Mouse (Mus musculus): ENCODE data around the gene Ammecr1. TPM values are rescaled to one million over a fixed set of nuclear protein-coding genes. Genes with fewer than 3 reads are reported as not detected.

Gene Ammecr1
- 11.8 and 14.2 TPM in 2 replicates for total RNA-seq (2015)
- total RNA-seq (2017), result 7.3 and 7.4 TPM in 2 replicates

GRCm38 (mm10) chrX:142966008-142966966, at the start of gene Ammecr1:
Gene Ammecr1 (minus strand): TSS chrX:142966728.
- ATAC-seq (ENCODE audit: poor library complexity, severe bottlenecking), result peak; percentile 98

- no peak for ATAC-seq (ENCODE audit: poor library complexity, severe bottlenecking)
These were observed 47.6 kb upstream of the Ammecr1 start for GRCm38 (mm10) chrX:143014118-143014517.

- no peak for ATAC-seq (ENCODE audit: poor library complexity, severe bottlenecking)
These were observed 45.8 kb upstream of the Ammecr1 start for GRCm38 (mm10) chrX:143012334-143012733.

GRCm38 (mm10) chrX:143011865-143012264, 45.3 kb upstream of the Ammecr1 start:
- no peak for ATAC-seq (ENCODE audit: poor library complexity, severe bottlenecking)

- ATAC-seq (ENCODE audit: poor library complexity, severe bottlenecking), result no peak
These were observed 37.8 kb upstream of the Ammecr1 start for GRCm38 (mm10) chrX:143004131-143004846.

- ATAC-seq (ENCODE audit: poor library complexity, severe bottlenecking), result no peak
These were observed 30.7 kb upstream of the Ammecr1 start for GRCm38 (mm10) chrX:142997214-142997613.

- no peak for ATAC-seq (ENCODE audit: poor library complexity, severe bottlenecking)
These were observed 28.0 kb upstream of the Ammecr1 start for GRCm38 (mm10) chrX:142994514-142994913.

GRCm38 (mm10) chrX:142984170-142984569, 17.6 kb upstream of the Ammecr1 start:
- ATAC-seq (ENCODE audit: poor library complexity, severe bottlenecking), result no peak

GRCm38 (mm10) chrX:142983638-142984037, 17.1 kb upstream of the Ammecr1 start:
- no peak for ATAC-seq (ENCODE audit: poor library complexity, severe bottlenecking)

- ATAC-seq (ENCODE audit: poor library complexity, severe bottlenecking), result no peak
These were observed 15.1 kb upstream of the Ammecr1 start for GRCm38 (mm10) chrX:142981530-142982130.

GRCm38 (mm10) chrX:142980855-142981529, 14.5 kb upstream of the Ammecr1 start:
- ATAC-seq (ENCODE audit: poor library complexity, severe bottlenecking), result no peak

GRCm38 (mm10) chrX:142979224-142979623, 12.7 kb upstream of the Ammecr1 start:
- no peak for ATAC-seq (ENCODE audit: poor library complexity, severe bottlenecking)

- ATAC-seq (ENCODE audit: poor library complexity, severe bottlenecking), result peak; percentile 80
These were observed 6.0 kb upstream of the Ammecr1 start for GRCm38 (mm10) chrX:142972443-142972970.

- no peak for ATAC-seq (ENCODE audit: poor library complexity, severe bottlenecking)
These were observed 5.2 kb upstream of the Ammecr1 start for GRCm38 (mm10) chrX:142971759-142972158.

GRCm38 (mm10) chrX:142967067-142967466, 539 bp upstream of the Ammecr1 start:
- no peak for ATAC-seq (ENCODE audit: poor library complexity, severe bottlenecking)

GRCm38 (mm10) chrX:142965236-142966007, 1.1 kb downstream of the Ammecr1 start:
- ATAC-seq (ENCODE audit: poor library complexity, severe bottlenecking), result peak; percentile 22

GRCm38 (mm10) chrX:142960434-142960833, 6.1 kb downstream of the Ammecr1 start:
- ATAC-seq (ENCODE audit: poor library complexity, severe bottlenecking), result no peak

GRCm38 (mm10) chrX:142959674-142960307, 6.7 kb downstream of the Ammecr1 start:
- ATAC-seq (ENCODE audit: poor library complexity, severe bottlenecking), result no peak

- ATAC-seq (ENCODE audit: poor library complexity, severe bottlenecking), result no peak
These were observed 38.1 kb downstream of the Ammecr1 start for GRCm38 (mm10) chrX:142928430-142928829.

Measured in megakaryocyte, adult 5-6 weeks (primary cell).